Mouse (Mus musculus): ENCODE measurements around the gene Calu. TPM values are rescaled to one million over a fixed set of nuclear protein-coding genes. Genes with fewer than 3 reads are reported as not detected.

The Calu gene
- total RNA-seq, 2 experiments from 2014 or later, result 67.7 to 70.1 TPM

Small RNAs within 50 kb of the gene (microRNA-seq; reads per million reads assigned to microRNA genes)
- gene Gm26220 (0.30 to 0.42 reads per million in 2 experiments), gene Gm44354 (0 reads per million in 2 experiments)

Other genes with a start within 250 kb of the Calu start
- 10 to 100 TPM; 46.1 to 53.8 TPM for gene Rbm28, start 183.1 kb upstream of the Calu start, total RNA-seq (2021)
- gene Prrt4, start 168.5 kb upstream of the Calu start, total RNA-seq (2021), result 1 to 10 TPM; 2.0 to 2.1 TPM
- 10 to 100 TPM; 40.9 to 41.8 TPM for gene Impdh1, start 131.7 kb upstream of the Calu start, total RNA-seq (2021)
- 1 to 10 TPM; 5.9 to 6.2 TPM for gene Hilpda, start 75.6 kb upstream of the Calu start, total RNA-seq (2021)
- gene Fam71f2, start 68.5 kb upstream of the Calu start, total RNA-seq (2021), result under 1 TPM; 0.60 to 0.86 TPM
- gene Fam71f1, start 28.9 kb upstream of the Calu start, total RNA-seq (2021), result not detected
- gene Opn1sw, start 40.4 kb downstream of the Calu start, total RNA-seq (2021), result not detected
- gene Ccdc136, start 48.2 kb downstream of the Calu start, total RNA-seq (2021), result 10 to 100 TPM; 62.7 to 64.8 TPM
- gene Flnc, start 85.2 kb downstream of the Calu start, total RNA-seq (2021), result 1 to 10 TPM; 1.1 to 1.2 TPM
- 100 to 1,000 TPM; 242 to 264 TPM for gene Atp6v1f, start 119.6 kb downstream of the Calu start, total RNA-seq (2021)
- 1 to 10 TPM; 1.2 to 2.0 TPM for gene Atp6v1fnb, start 123.4 kb downstream of the Calu start, total RNA-seq (2021)
- gene Kcp, start 159.9 kb downstream of the Calu start, total RNA-seq (2021), result 1 to 10 TPM; 1.7 to 1.9 TPM
- 1 to 10 TPM; 4.5 to 4.8 TPM for gene Irf5, start 178.6 kb downstream of the Calu start, total RNA-seq (2021)

Data from layer of hippocampus, postnatal 36 days (tissue).